Comparison of ENCODE assay signal across 9 mouse cellular contexts in genomic region chr13:17837610-17838483, GRCm38 (mm10). TPM values are rescaled to one million over a fixed set of nuclear protein-coding genes. Genes with fewer than 3 reads are reported as not detected.
DNase-seq lines count a peak whose midpoint lies in the region; ATAC-seq and TF ChIP-seq lines count a peak whose summit lies in the region.
"Had no signal": no experiment of that assay in that cellular context is flagged by ENCODE, and none has a peak within 500 bp of the region (broad histone marks: within the 10 kb centered on the region; RNA-seq: fewer than 3 reads in every experiment).

No protein-coding gene starts in this region.

- TF ChIP-seq CTCF in testis, adult 2 months (IDR thresholded peaks at IDR 0.05; ENCODE audit: control insufficient read depth, insufficient read depth, insufficient replicate concordance, low read depth, low read length): peak; percentile 12; the same call in 1 of the 2 replicates

- H3K9me3 ChIP-seq in embryonic facial prominence, embryonic 15.5 days (replicated peaks): no peaks in the 10 kb centered on the region
- H3K9me3 ChIP-seq in limb, embryonic 11.5 days (ENCODE audit: control insufficient read depth, low read length): no peaks in the 10 kb centered on the region
- H3K9me3 ChIP-seq: heart, embryonic 15.5 days had no signal

- no peak overlapping the region for H3K4me2 ChIP-seq in embryonic facial prominence, embryonic 15.5 days (replicated peaks)
- H3K4me2 ChIP-seq in limb, embryonic 11.5 days (ENCODE audit: low read depth, severe bottlenecking): no peak overlapping the region
- peak overlapping the region; percentile 28 for H3K4me2 ChIP-seq in myocyte (ENCODE audit: low read depth)

- no peak for TF ChIP-seq POLR2A in testis, adult 2 months (IDR thresholded peaks at IDR 0.05; ENCODE audit: control insufficient read depth, low read depth, low read length)
- TF ChIP-seq POLR2A in myocyte (IDR thresholded peaks at IDR 0.05; ENCODE audit: insufficient read length, low read depth): no peak

- no peak for DNase-seq in testis, postnatal 14 days (ENCODE audit: low spot score)
- DNase-seq in adipocyte (ENCODE audit: low spot score): peak; percentile 67
- peak; percentile 30 for DNase-seq in hindlimb bud, embryonic 11.5 days (ENCODE audit: extremely low spot score, low read depth, low spot score)
- peak; percentile 64 for DNase-seq in limb, embryonic 11.5 days (ENCODE audit: low spot score)
- no peak for DNase-seq in ovary, postnatal 36 days (ENCODE audit: low spot score)

- no peak overlapping the region for H3K27ac ChIP-seq in testis, adult 2 months (ENCODE audit: control insufficient read depth, insufficient read depth, low read depth, low read length)
- H3K27ac ChIP-seq in embryonic facial prominence, embryonic 15.5 days (replicated peaks): 0 out of 2 replicates have a peak overlapping the region, but pooled peaks have one; percentile 12
- H3K27ac ChIP-seq in limb, embryonic 11.5 days (replicated peaks; ENCODE audit: low read depth, low read length): no peak overlapping the region
- H3K27ac ChIP-seq: heart, embryonic 15.5 days had no signal

- no peak overlapping the region for H3K9ac ChIP-seq in embryonic facial prominence, embryonic 15.5 days
- no peak overlapping the region for H3K9ac ChIP-seq in limb, embryonic 11.5 days (ENCODE audit: low read length)
- H3K9ac ChIP-seq: heart, embryonic 15.5 days had no signal

- peaks cover 5% of the 10 kb centered on the region; the same call in 1 of the 2 replicates for H3K4me1 ChIP-seq in testis, adult 2 months (ENCODE audit: control insufficient read depth, insufficient read depth, low read length)
- H3K4me1 ChIP-seq in embryonic facial prominence, embryonic 15.5 days: 0 out of 2 replicates have a peak, but pooled peaks cover 6% of the 10 kb centered on the region
- no peaks in the 10 kb centered on the region for H3K4me1 ChIP-seq in limb, embryonic 11.5 days (ENCODE audit: control insufficient read depth, insufficient read depth, low read length)

- no peak for ATAC-seq in embryonic facial prominence, embryonic 15.5 days (ENCODE audit: insufficient number of reproducible peaks, low FRiP score, low TSS enrichment, low read depth)
- peak; percentile 26; the same call in 1 of the 2 replicates for ATAC-seq in limb, embryonic 11.5 days (ENCODE audit: insufficient number of reproducible peaks, low FRiP score, low TSS enrichment, low read depth)

- H3K79me2 ChIP-seq in myocyte (ENCODE audit: control insufficient read depth, insufficient read depth): no peaks in the 10 kb centered on the region

- no peak overlapping the region for H3K4me3 ChIP-seq in testis, adult 2 months (ENCODE audit: control insufficient read depth, low read depth, low read length)
- H3K4me3 ChIP-seq in embryonic facial prominence, embryonic 15.5 days (replicated peaks): no peak overlapping the region
- H3K4me3 ChIP-seq in limb, embryonic 11.5 days (ENCODE audit: low read depth, low read length): no peak overlapping the region
- H3K4me3 ChIP-seq in myocyte: no peak overlapping the region
- H3K4me3 ChIP-seq: heart, embryonic 15.5 days had no signal

- 40% methylated on average over 16 of the region's 16 CpGs for WGBS in embryonic facial prominence, embryonic 15.5 days
- WGBS in limb, embryonic 11.5 days: 47% methylated on average over 16 of the region's 16 CpGs

- H3K36me3 ChIP-seq in testis, adult 2 months (ENCODE audit: control insufficient read depth, insufficient read depth, low read length): no peaks in the 10 kb centered on the region
- H3K36me3 ChIP-seq in embryonic facial prominence, embryonic 15.5 days: no peaks in the 10 kb centered on the region
- H3K36me3 ChIP-seq in limb, embryonic 11.5 days (ENCODE audit: control insufficient read depth, insufficient read depth, low read length): no peaks in the 10 kb centered on the region
- H3K36me3 ChIP-seq in myocyte (ENCODE audit: control insufficient read depth, insufficient read depth): no peaks in the 10 kb centered on the region
- H3K36me3 ChIP-seq: heart, embryonic 15.5 days had no signal

- H3K27me3 ChIP-seq in testis, adult 2 months (ENCODE audit: control insufficient read depth, insufficient read depth, low read length): no peaks in the 10 kb centered on the region
- no peaks in the 10 kb centered on the region for H3K27me3 ChIP-seq in embryonic facial prominence, embryonic 15.5 days
- H3K27me3 ChIP-seq in limb, embryonic 11.5 days (ENCODE audit: control insufficient read depth, insufficient read depth, low read length): no peaks in the 10 kb centered on the region
- H3K27me3 ChIP-seq in myocyte (ENCODE audit: control insufficient read depth, insufficient read depth, insufficient read length): no peaks in the 10 kb centered on the region
- H3K27me3 ChIP-seq: heart, embryonic 15.5 days had no signal

- no peak overlapping the region for H3ac ChIP-seq in myocyte (ENCODE audit: control insufficient read depth, insufficient read length)

TF ChIP-seq in myocyte, 11 proteins besides CTCF, POLR2A, EP300 and RAD21:
- TF ChIP-seq MYOD1 (IDR thresholded peaks at IDR 0.05; ENCODE audit: control insufficient read depth in 1 of 3, insufficient read length in 2 of 3, low read depth in 2 of 3) (no peak), SRF (IDR thresholded peaks at IDR 0.05; ENCODE audit: control insufficient read depth, insufficient read length, low read depth) (no peak), TCF12 (IDR thresholded peaks at IDR 0.05; ENCODE audit: insufficient read depth, poor library complexity, severe bottlenecking) (no peak), MAX (IDR thresholded peaks at IDR 0.05; ENCODE audit: low read depth) (no peak), POLR2AphosphoS2 (IDR thresholded peaks at IDR 0.05; ENCODE audit: insufficient read length, low read depth) (no peak), E2F4 (IDR thresholded peaks at IDR 0.05; ENCODE audit: insufficient read depth) (no peak), REST (IDR thresholded peaks at IDR 0.05; ENCODE audit: insufficient read depth, insufficient read length) (no peak), CEBPB (IDR thresholded peaks at IDR 0.05; ENCODE audit: insufficient read depth, poor library complexity, severe bottlenecking) (no peak), MYOG (IDR thresholded peaks at IDR 0.05; ENCODE audit: control insufficient read depth in 1 of 3, insufficient read depth in 1 of 3, insufficient read length in 2 of 3, low read depth in 2 of 3) (no peak), USF1 (IDR thresholded peaks at IDR 0.05; ENCODE audit: low read depth) (no peak), TCF3 (IDR thresholded peaks at IDR 0.05; ENCODE audit: insufficient read length, low read depth) (no peak)

RNA-seq across cellular contexts. Expression of gene Cdk13, which starts 33.0 kb away (rescaled TPM):
- polyA plus RNA-seq in testis, adult 2 months (2012; rRNA removed): 26.3 and 30.0 TPM in 2 replicates
- polyA plus RNA-seq in embryonic facial prominence, embryonic 15.5 days (2015; fragmentation: Nextera tagmentation; extraction: Ambion mirVana): 13.1 and 14.5 TPM in 2 replicates
- polyA plus RNA-seq in limb, embryonic 11.5 days (2014; fragmentation: Nextera tagmentation; extraction: Ambion mirVana): 18.1 and 20.4 TPM in 2 replicates
- 11.6 TPM for polyA plus RNA-seq in myocyte (2012; fragmentation: generic; extraction: Trizol)

Comparison
In these comparisons a context has a peak if more than half of its experiments do, and no peak if none do; other contexts are left out.
1. DNase-seq: peak in adipocyte (single experiment), hindlimb bud, embryonic 11.5 days (single experiment) and limb, embryonic 11.5 days (single experiment); none in testis, postnatal 14 days (single experiment) and ovary, postnatal 36 days (single experiment).